Mouse (Mus musculus) liver, embryonic 14.5 days (tissue): ENCODE data around the gene Klf16. TPM values are rescaled to one million over a fixed set of nuclear protein-coding genes. Genes with fewer than 3 reads are reported as not detected.
A peak's percentile ranks its signal among the peaks of the same experiment; 100 is the strongest.

Source experiments
- ATAC-seq: fragments of 200-750 bp; cut with Nextera tagmentation; 2 replicates; pipeline ENCODE4 v1.8.0; 2017; ENCODE audit warnings: moderate number of reproducible peaks, mild to moderate bottlenecking, moderate library complexity; ENCODE audit not compliant: insufficient read depth
- DNase-seq, 3 experiments: peaks; one replicate each; pipeline ENCODE4 v3.0.0-alpha.2; 2012 to 2013; ENCODE audit warnings: low read depth in 3 of 3, low spot score in 3 of 3
- H3K27ac ChIP-seq: fragments of 300-500 bp; sonication (generic); 2 replicates; pipeline ENCODE4 v1.5.1; 2014; ENCODE audit warnings: moderate library complexity, mild to moderate bottlenecking, control low read depth, inconsistent platforms
- H3K27me3 ChIP-seq: fragments of 300-500 bp; sonication (generic); 2 replicates; pipeline ENCODE4 v1.6.1; 2014; ENCODE audit warnings: mild to moderate bottlenecking, low read length, moderate library complexity; ENCODE audit not compliant: control insufficient read depth, insufficient read depth
- H3K36me3 ChIP-seq: fragments of 300-500 bp; sonication (generic); replicated peaks from 2 replicates; pipeline ENCODE4 v1.6.1; 2014; ENCODE audit warnings: low read depth; ENCODE audit not compliant: control insufficient read depth, insufficient read depth
- H3K4me1 ChIP-seq, 2 experiments: fragments of 200-500 bp in 1 of 2; fragments of 300-500 bp in 1 of 2; sonication (generic) in 1 of 2; replicated peaks; 2 replicates each; pipeline ENCODE4 v1.6.1; 2012 to 2014; ENCODE audit warnings: antibody characterized with exemption in 1 of 2, inconsistent platforms in 1 of 2, low read length in 1 of 2; ENCODE audit not compliant: control insufficient read depth in 2 of 2, insufficient read depth in 2 of 2
- H3K4me2 ChIP-seq: fragments of 300-500 bp; sonication (generic); 2 replicates; pipeline ENCODE4 v1.6.1; 2014; ENCODE audit warnings: low read depth, mild to moderate bottlenecking, control low read depth, moderate library complexity
- H3K4me3 ChIP-seq, 2 experiments: fragments of 200-500 bp in 1 of 2; fragments of 300-500 bp in 1 of 2; sonication (generic) in 1 of 2; 2 replicates each; pipeline ENCODE4 v1.5.1; 2012 to 2014; ENCODE audit warnings: low read depth in 2 of 2, low read length in 2 of 2, mild to moderate bottlenecking in 2 of 2, control low read depth in 1 of 2, inconsistent platforms in 1 of 2, moderate library complexity in 1 of 2; ENCODE audit not compliant: insufficient read depth in 1 of 2
- H3K9ac ChIP-seq: fragments of 300-500 bp; sonication (generic); replicated peaks from 2 replicates; pipeline ENCODE4 v1.6.1; 2014; ENCODE audit warnings: mild to moderate bottlenecking, control low read depth, moderate library complexity
- H3K9me3 ChIP-seq: fragments of 300-500 bp; sonication (generic); 2 replicates; pipeline ENCODE4 v1.6.1; 2016; ENCODE audit warnings: low read length, mixed read lengths; ENCODE audit not compliant: control insufficient read depth
- CTCF ChIP-seq: IDR thresholded peaks from 2 replicates; pipeline ENCODE4 v1.5.1; 2016; ENCODE audit warnings: antibody characterized with exemption, low read depth, control low read depth
- EP300 ChIP-seq: IDR thresholded peaks from 2 replicates; pipeline ENCODE4 v1.6.1; 2016; ENCODE audit warnings: antibody characterized with exemption, low read depth
- WGBS: fragments of 180-500 bp; shearing (Covaris S2); extraction: QIAGEN DNeasy Blood & Tissue Kit; methylation state at CpG from one replicate; pipeline ENCODE4 v1.1.7; 2014; ENCODE audit not compliant: insufficient replicate concordance; 5-methylcytosine and 5-hydroxymethylcytosine counted together
- polyA plus RNA-seq, 2 experiments: library from polyadenylated mRNA; depleted of rRNA in 1 of 2; stranded (reverse) in 1 of 2; unstranded in 1 of 2; fragments of >200 nt; fragmentation: Nextera tagmentation in 1 of 2; extraction: Ambion mirVana in 1 of 2; gene quantifications; 2 replicates each; pipeline versions ENCODE4 v1.2.1 to v1.2.3; 2012 to 2014

Klf16 gene
- polyA plus RNA-seq, 2 experiments, result 10.6 to 13.8 TPM

- DNase-seq (peak; percentile 56 to 63 (median 56)), ATAC-seq (no peak)
- Histone ChIP-seq H3K27ac (peak overlapping the region; percentile 58), H3K4me2 (peak overlapping the region; percentile 70), H3K9ac (peak overlapping the region; percentile 23), H3K4me1 (peaks cover 42 to 57% of the 10 kb centered on the region in 2 experiments), H3K27me3 (no peaks in the 10 kb centered on the region), H3K4me3 (peak overlapping the region; percentile 38 to 54), H3K9me3 (no peaks in the 10 kb centered on the region), H3K36me3 (no peaks in the 10 kb centered on the region)
- TF ChIP-seq EP300, result no peak
- no peak for TF ChIP-seq CTCF
- 10% methylated on average over 13 of the region's 13 CpGs for WGBS
Measured at GRCm38 (mm10) chr10:80535711-80536110, 41.4 kb downstream of the Klf16 start.

- peak overlapping the region; percentile 23 for H3K9ac ChIP-seq
- no peaks in the 10 kb centered on the region for H3K27me3 ChIP-seq
- H3K9me3 ChIP-seq, result no peaks in the 10 kb centered on the region
- TF ChIP-seq CTCF, result no peak
- no peak for TF ChIP-seq EP300
- peak overlapping the region; percentile 58 for H3K27ac ChIP-seq
- DNase-seq (peak; percentile 63 to 73 (median 66)), ATAC-seq (peak; percentile 37)
- no peaks in the 10 kb centered on the region for H3K36me3 ChIP-seq
- WGBS, result 4% methylated on average over 14 of the region's 14 CpGs
- H3K4me1 ChIP-seq, result peaks cover 42 to 54% of the 10 kb centered on the region in 2 experiments
- H3K4me3 ChIP-seq, result peak overlapping the region; percentile 38 to 54
- H3K4me2 ChIP-seq, result peak overlapping the region; percentile 70
Measured at GRCm38 (mm10) chr10:80535071-80535470, 42.0 kb downstream of the Klf16 start.

GRCm38 (mm10) chr10:80533704-80534103 is 43.4 kb downstream of the Klf16 start:
- 4% methylated on average over 7 of the region's 7 CpGs for WGBS
- Histone ChIP-seq H3K4me1 (peaks cover 37 to 43% of the 10 kb centered on the region in 2 experiments), H3K27ac (peak overlapping the region; percentile 58), H3K27me3 (no peaks in the 10 kb centered on the region), H3K9ac (peak overlapping the region; percentile 31; the same call in 1 of the 2 replicates), H3K36me3 (no peaks in the 10 kb centered on the region), H3K4me3 (no peak overlapping the region), H3K4me2 (peak overlapping the region; percentile 19), H3K9me3 (no peaks in the 10 kb centered on the region)
- ATAC-seq (peak; percentile 71), DNase-seq (peak; percentile 71 to 75 (median 74))
- no peak for TF ChIP-seq CTCF
- TF ChIP-seq EP300, result no peak

- H3K9me3 ChIP-seq, result no peaks in the 10 kb centered on the region
- no peaks in the 10 kb centered on the region for H3K36me3 ChIP-seq
- no peaks in the 10 kb centered on the region for H3K27me3 ChIP-seq
- DNase-seq (peak in 1 of 3 experiments; percentile 33), ATAC-seq (0 out of 2 replicates have a peak, but pooled peaks have one; percentile 14)
- WGBS, result 73% methylated on average over 11 of the region's 11 CpGs
- no peak; the same call in 1 of the 2 replicates for TF ChIP-seq CTCF
- no peak for TF ChIP-seq EP300
- no peak overlapping the region for H3K4me3 ChIP-seq
- no peak overlapping the region for H3K27ac ChIP-seq
- no peak overlapping the region for H3K9ac ChIP-seq
- H3K4me2 ChIP-seq, result no peak overlapping the region
- peaks cover 33 to 38% of the 10 kb centered on the region in 2 experiments for H3K4me1 ChIP-seq
Measured at GRCm38 (mm10) chr10:80532783-80533182, 44.3 kb downstream of the Klf16 start.

- H3K27ac ChIP-seq, result no peak overlapping the region
- TF ChIP-seq EP300 (no peak), CTCF (no peak)
- H3K4me3 ChIP-seq, result no peak overlapping the region
- no peaks in the 10 kb centered on the region for H3K4me1 ChIP-seq
- H3K9ac ChIP-seq, result no peak overlapping the region
- no peak overlapping the region for H3K4me2 ChIP-seq
- H3K9me3 ChIP-seq, result peaks cover 2% of the 10 kb centered on the region; the same call in 1 of the 2 replicates
- 32% methylated on average over 9 of the region's 9 CpGs for WGBS
- H3K27me3 ChIP-seq, result no peaks in the 10 kb centered on the region
- no peaks in the 10 kb centered on the region for H3K36me3 ChIP-seq
- DNase-seq, result no peak
- ATAC-seq, result no peak
Measured at GRCm38 (mm10) chr10:80526172-80526571, 50.9 kb downstream of the Klf16 start.
